Mouse (Mus musculus): ENCODE results near the gene Cyp26a1.

DNA sequence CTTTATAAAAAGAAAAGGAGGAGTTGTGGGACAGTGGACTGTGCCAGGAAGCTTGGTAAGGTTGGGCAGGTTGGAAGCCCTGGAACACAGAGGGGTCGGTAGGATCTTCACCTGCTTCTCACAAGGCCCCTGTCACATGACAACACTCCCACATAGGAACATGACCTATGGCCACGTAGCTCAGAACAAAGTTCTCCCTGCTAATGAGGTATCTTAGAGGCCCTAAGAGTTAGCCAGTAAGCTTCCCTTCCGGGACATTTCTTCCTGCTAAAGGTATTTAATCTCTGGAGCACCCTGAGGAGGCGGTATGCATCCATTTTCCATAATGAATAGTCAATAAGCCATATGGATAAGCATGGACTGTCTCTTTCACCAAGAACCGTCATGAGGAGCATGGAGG is 28.1 kb upstream of the Cyp26a1 start:
- TF ChIP-seq CTCF (IDR thresholded peaks at IDR 0.05; ENCODE audit: low read depth, low read length) (no peak), GATA1 (IDR thresholded peaks at IDR 0.05; ENCODE audit: borderline replicate concordance, low read length) (no peak), TAL1 (conservative IDR thresholded peaks at IDR 0.05; ENCODE audit: low read depth, low read length) (no peak), GATA2 (IDR thresholded peaks at IDR 0.05; ENCODE audit: borderline replicate concordance, low read depth, low read length) (no peak), POLR2AphosphoS5 (IDR thresholded peaks at IDR 0.05; ENCODE audit: insufficient replicate concordance, low read depth, low read length) (no peak)

Measured in G1E (cell line).